Mouse (Mus musculus) lung, adult 2 months (tissue): ENCODE data around the gene Sccpdh. TPM values are rescaled to one million over a fixed set of nuclear protein-coding genes. Genes with fewer than 3 reads are reported as not detected.

Experiments
- DNase-seq: peaks from one replicate; pipeline ENCODE4 v3.0.0; 2022
- H3K4me1 ChIP-seq: fragments of 200-500 bp; 2 replicates; pipeline ENCODE4 v1.6.1; 2011; ENCODE audit warnings: low read length; ENCODE audit not compliant: control insufficient read depth, insufficient read depth
- H3K4me3 ChIP-seq: fragments of 200-500 bp; replicated peaks from 2 replicates; pipeline ENCODE3; 2011; ENCODE audit warnings: low read depth, mild to moderate bottlenecking, control low read depth, low read length; ENCODE audit errors: extremely low read depth
- CTCF ChIP-seq: fragments of 200-500 bp; IDR thresholded peaks from 2 replicates; pipeline ENCODE4 v1.5.1; 2011; ENCODE audit warnings: mild to moderate bottlenecking, low read length, control low read depth; ENCODE audit not compliant: insufficient read depth
- POLR2A ChIP-seq: fragments of 200-500 bp; IDR thresholded peaks from 2 replicates; pipeline ENCODE4 v1.6.1; 2011; ENCODE audit warnings: low read depth, mild to moderate bottlenecking, control low read depth, low read length, borderline replicate concordance; ENCODE audit errors: extremely low read depth
- WGBS: fragments of 180-500 bp; shearing (Covaris S2); methylation state at CpG from one replicate; pipeline ENCODE4 v1.1.7; 2018; 5-methylcytosine and 5-hydroxymethylcytosine counted together
- polyA plus RNA-seq: library from polyadenylated mRNA; depleted of rRNA; stranded (reverse); fragments of >200 nt; gene quantifications from 2 replicates; pipeline ENCODE4 v1.2.3, GENCODE M21; 2012; rRNA removed

The Sccpdh gene
- polyA plus RNA-seq, 1 experiment: 8.8 TPM

GRCm38 (mm10) chr1:179722811-179723469 lies 54.9 kb downstream of the Sccpdh start:
- DNase-seq: no peak
- no peak for TF ChIP-seq POLR2A
- no peak for TF ChIP-seq CTCF
- Histone ChIP-seq H3K4me1 (no peaks in the 10 kb centered on the region; the same call in 1 of the 2 replicates), H3K4me3 (no peak overlapping the region)
- WGBS: 53% methylated on average over 8 of the region's 8 CpGs

GRCm38 (mm10) chr1:179728661-179729060 lies 60.7 kb downstream of the Sccpdh start:
- TF ChIP-seq CTCF (no peak), POLR2A (no peak)
- WGBS: 92% methylated on average over 10 of the region's 10 CpGs

GRCm38 (mm10) chr1:179731391-179731790 lies 63.4 kb downstream of the Sccpdh start:
- TF ChIP-seq CTCF: no peak
- TF ChIP-seq POLR2A: no peak
- Histone ChIP-seq H3K4me3 (no peak overlapping the region), H3K4me1 (no peaks in the 10 kb centered on the region)
- WGBS: 85% methylated on average over 3 of the region's 3 CpGs
- no peak for DNase-seq

More at GRCm38 (mm10) chr1:179728661-179729060, 60.7 kb downstream of the Sccpdh start:
- Histone ChIP-seq H3K4me1 (no peaks in the 10 kb centered on the region), H3K4me3 (no peak overlapping the region)
- no peak for DNase-seq

- TF ChIP-seq CTCF (peak; percentile 48), POLR2A (no peak)
- Histone ChIP-seq H3K4me1 (no peaks in the 10 kb centered on the region), H3K4me3 (no peak overlapping the region)
- whole genome bisulfite sequencing: 25% methylated on average over 15 of the region's 15 CpGs
- peak; percentile 71 for DNase-seq
Observed at GRCm38 (mm10) chr1:179734500-179735474, 66.8 kb downstream of the Sccpdh start.

DNA sequence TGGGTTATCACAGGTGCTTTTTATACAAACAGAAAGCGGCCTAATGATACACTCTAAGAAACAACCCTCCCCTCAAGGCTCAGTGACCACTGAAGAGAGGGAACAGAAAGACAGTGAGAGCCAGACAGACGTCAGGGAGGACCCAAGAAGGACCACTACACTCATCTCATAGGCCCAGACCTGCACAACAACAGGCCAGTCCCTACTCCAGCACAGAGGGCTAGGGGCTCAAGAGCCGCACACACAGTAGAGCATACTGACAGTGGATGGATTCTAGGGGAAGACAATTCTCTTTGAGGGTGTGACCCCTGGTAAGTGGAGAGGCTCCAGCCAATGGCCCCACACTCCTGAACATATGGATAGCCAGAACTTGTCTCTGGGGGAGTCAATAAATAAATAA lies 68.5 kb downstream of the Sccpdh start:
- TF ChIP-seq POLR2A: no peak
- no peak for TF ChIP-seq CTCF
- Histone ChIP-seq H3K4me3 (no peak overlapping the region), H3K4me1 (no peaks in the 10 kb centered on the region)
- DNase-seq: no peak
- WGBS: 83% methylated on average over 3 of the region's 3 CpGs

Other genes with a start within 250 kb of the Sccpdh start
- 2.8 and 4.7 TPM in 2 replicates for gene Smyd3, start 150.2 kb upstream of the Sccpdh start, polyA plus RNA-seq
- 6.6 and 8.4 TPM in 2 replicates for gene Tfb2m, start 121.9 kb upstream of the Sccpdh start, polyA plus RNA-seq
- gene Cnst, start 121.8 kb upstream of the Sccpdh start, polyA plus RNA-seq: 16.2 and 22.5 TPM in 2 replicates
- gene Kif28, start 77.1 kb downstream of the Sccpdh start, polyA plus RNA-seq: 0.04 TPM in 1 of 2 replicates, not detected in the other
- gene Gm10518, start 135.2 kb downstream of the Sccpdh start, polyA plus RNA-seq: not detected in 2 replicates
- gene Ahctf1, start 135.5 kb downstream of the Sccpdh start, polyA plus RNA-seq: 5.3 and 6.9 TPM in 2 replicates